In genomic region chr7:131409988-131410385, GRCm38 (mm10) we compare ENCODE assay signal across 8 mouse cellular contexts. TPM values are rescaled to one million over a fixed set of nuclear protein-coding genes. Genes with fewer than 3 reads are reported as not detected.
A peak's percentile ranks its signal among the peaks of the same experiment; 100 is the strongest.
DNase-seq lines count a peak whose midpoint lies in the region; ATAC-seq and TF ChIP-seq lines count a peak whose summit lies in the region.

No protein-coding gene starts in this region.

- peak overlapping the region; percentile 78 for H3K4me3 ChIP-seq in thymus, adult 2 months (ENCODE audit: control insufficient read depth, insufficient read depth, low read length)
- peak overlapping the region; percentile 96 for H3K4me3 ChIP-seq in intestine, embryonic 15.5 days (replicated peaks)
- H3K4me3 ChIP-seq in midbrain, embryonic 15.5 days: peak overlapping the region; percentile 97

- peak overlapping the region; percentile 79 for H3K4me2 ChIP-seq in intestine, embryonic 15.5 days (replicated peaks)
- H3K4me2 ChIP-seq in midbrain, embryonic 15.5 days: peak overlapping the region; percentile 72

- under 1% methylated on average over 38 of the region's 38 CpGs for WGBS in thymus, adult 2 months
- under 1% methylated on average over 38 of the region's 38 CpGs for whole genome bisulfite sequencing in intestine, embryonic 15.5 days
- WGBS in midbrain, embryonic 15.5 days: under 1% methylated on average over 38 of the region's 38 CpGs

- no peak for TF ChIP-seq CTCF in thymus, adult 2 months (IDR thresholded peaks at IDR 0.05; ENCODE audit: borderline replicate concordance, control insufficient read depth, extremely low read depth, insufficient read depth, low read length, poor library complexity)

- no peak for DNase-seq in frontal cortex, postnatal 14 days (ENCODE audit: low spot score in 2 of 2)
- DNase-seq in thymus, adult 2 months: no peak
- DNase-seq in thymus, adult 18-20 months: no peak
- DNase-seq in layer of hippocampus, adult 11-12 months (ENCODE audit: low spot score): no peak
- DNase-seq in cerebellum, postnatal 10 days: no peak

- H3K36me3 ChIP-seq in thymus, adult 2 months (ENCODE audit: control insufficient read depth, insufficient read depth, low read length): no peaks in the 10 kb centered on the region
- H3K36me3 ChIP-seq in intestine, embryonic 15.5 days: no peaks in the 10 kb centered on the region
- no peaks in the 10 kb centered on the region for H3K36me3 ChIP-seq in midbrain, embryonic 15.5 days (replicated peaks)

- peak; percentile 66 for ATAC-seq in frontal cortex, adult (ENCODE audit: low TSS enrichment)
- ATAC-seq in intestine, embryonic 15.5 days: peak; percentile 74
- ATAC-seq in midbrain, embryonic 15.5 days (replicated peaks): peak; percentile 79

- H3K9ac ChIP-seq in intestine, embryonic 15.5 days: peak overlapping the region; percentile 96
- peak overlapping the region; percentile 95 for H3K9ac ChIP-seq in midbrain, embryonic 15.5 days

- no peaks in the 10 kb centered on the region for H3K27me3 ChIP-seq in thymus, adult 2 months (ENCODE audit: control insufficient read depth, insufficient read depth, low read length)
- H3K27me3 ChIP-seq in intestine, embryonic 15.5 days (replicated peaks): no peaks in the 10 kb centered on the region
- no peaks in the 10 kb centered on the region for H3K27me3 ChIP-seq in midbrain, embryonic 15.5 days (replicated peaks)

- 0 out of 2 replicates have a peak, but pooled peaks have one; percentile 1 for TF ChIP-seq POLR2A in thymus, adult 2 months (IDR thresholded peaks at IDR 0.05; ENCODE audit: control insufficient read depth, extremely low read depth, insufficient read depth, low read length, poor library complexity)

- no peak overlapping the region for H3K27ac ChIP-seq in thymus, adult 2 months (ENCODE audit: control insufficient read depth, insufficient read depth, low read length)
- H3K27ac ChIP-seq in intestine, embryonic 15.5 days: peak overlapping the region; percentile 37
- H3K27ac ChIP-seq in midbrain, embryonic 15.5 days: peak overlapping the region; percentile 89

- H3K9me3 ChIP-seq in intestine, embryonic 15.5 days: no peaks in the 10 kb centered on the region
- no peaks in the 10 kb centered on the region for H3K9me3 ChIP-seq in midbrain, embryonic 15.5 days

- peaks cover 14% of the 10 kb centered on the region for H3K4me1 ChIP-seq in thymus, adult 2 months (replicated peaks; ENCODE audit: control insufficient read depth, insufficient read depth, low read length)
- H3K4me1 ChIP-seq in intestine, embryonic 15.5 days (replicated peaks): peaks cover 6% of the 10 kb centered on the region; the same call in 1 of the 2 replicates
- H3K4me1 ChIP-seq in midbrain, embryonic 15.5 days: peaks cover 39% of the 10 kb centered on the region

RNA-seq across cellular contexts. Expression of gene Ikzf5, which starts 0.3 kb away (rescaled TPM):
- polyA plus RNA-seq in thymus, adult 2 months (2012; rRNA removed): 25.2 and 25.7 TPM in 2 replicates
- 10.0 and 10.8 TPM in 2 replicates for polyA plus RNA-seq in intestine, embryonic 15.5 days (2015; fragmentation: Nextera tagmentation; extraction: Ambion mirVana)
- polyA plus RNA-seq in midbrain, embryonic 15.5 days (2015; fragmentation: Nextera tagmentation; extraction: Ambion mirVana): 10.1 and 12.5 TPM in 2 replicates

RNA-seq across cellular contexts. Expression of gene Acadsb, which starts 0.4 kb away (rescaled TPM):
- polyA plus RNA-seq in thymus, adult 2 months (2012; rRNA removed): 3.6 and 4.7 TPM in 2 replicates
- 69.0 and 84.8 TPM in 2 replicates for polyA plus RNA-seq in intestine, embryonic 15.5 days (2015; fragmentation: Nextera tagmentation; extraction: Ambion mirVana)
- 107 and 110 TPM in 2 replicates for polyA plus RNA-seq in midbrain, embryonic 15.5 days (2015; fragmentation: Nextera tagmentation; extraction: Ambion mirVana)

RNA-seq across cellular contexts. Expression of gene Pstk, which starts 39.0 kb away (rescaled TPM):
- 42.0 and 44.1 TPM in 2 replicates for polyA plus RNA-seq in thymus, adult 2 months (2012; rRNA removed)
- polyA plus RNA-seq in intestine, embryonic 15.5 days (2015; fragmentation: Nextera tagmentation; extraction: Ambion mirVana): 71.2 and 75.7 TPM in 2 replicates
- 50.5 and 50.7 TPM in 2 replicates for polyA plus RNA-seq in midbrain, embryonic 15.5 days (2015; fragmentation: Nextera tagmentation; extraction: Ambion mirVana)

RNA-seq across cellular contexts. Expression of gene 2310057M21Rik, which starts 47.4 kb away (rescaled TPM):
- polyA plus RNA-seq in thymus, adult 2 months (2012; rRNA removed): 9.9 and 14.5 TPM in 2 replicates
- polyA plus RNA-seq in intestine, embryonic 15.5 days (2015; fragmentation: Nextera tagmentation; extraction: Ambion mirVana): 18.4 and 19.2 TPM in 2 replicates
- 29.1 and 32.0 TPM in 2 replicates for polyA plus RNA-seq in midbrain, embryonic 15.5 days (2015; fragmentation: Nextera tagmentation; extraction: Ambion mirVana)

Comparison
In these comparisons a context has a peak if more than half of its experiments do, and no peak if none do; other contexts are left out.
1. RNA of gene Acadsb, which starts 0.4 kb away (polyA plus RNA-seq): 107 to 110 TPM in midbrain, embryonic 15.5 days and 69.0 to 84.8 TPM in intestine, embryonic 15.5 days; 3.6 to 4.7 TPM in thymus, adult 2 months; every median in the first group is over 10 times any median in the second.
2. Peak in every context shown above with its lines, with median percentiles within 50 percentile points of each other: ATAC-seq and H3K4me3 ChIP-seq.